Mouse (Mus musculus) cerebellum, adult 2 months (tissue): ENCODE data around the gene Litaf.

Source experiments
- CTCF ChIP-seq: fragments of 200-500 bp; IDR thresholded peaks from 2 replicates; pipeline ENCODE4 v1.5.1; 2011; ENCODE audit warnings: low read depth, mild to moderate bottlenecking, control low read depth, low read length, moderate library complexity, borderline replicate concordance; ENCODE audit not compliant: insufficient read depth
- POLR2A ChIP-seq: fragments of 200-500 bp; IDR thresholded peaks from 2 replicates; pipeline ENCODE4 v1.6.1; 2011; ENCODE audit warnings: low read length, control low read depth, borderline replicate concordance; ENCODE audit not compliant: insufficient read depth

GRCm38 (mm10) chr16:11104905-11105304 lies 38.9 kb upstream of the Litaf start:
- no peak for TF ChIP-seq POLR2A
- TF ChIP-seq CTCF, result no peak
